Mouse (Mus musculus) hindbrain, embryonic 16.5 days (tissue): ENCODE data around the gene 1110051M20Rik. TPM values are rescaled to one million over a fixed set of nuclear protein-coding genes. Genes with fewer than 3 reads are reported as not detected.

Experiments
- ATAC-seq: fragments of 200-750 bp; cut with Nextera tagmentation; 2 replicates; pipeline ENCODE4 v1.8.0; 2017; ENCODE audit warnings: moderate TSS enrichment, moderate library complexity
- H3K27ac ChIP-seq: fragments of 300-500 bp; sonication (generic); 2 replicates; pipeline ENCODE4 v1.5.1; 2014; ENCODE audit warnings: low read depth, mild to moderate bottlenecking, control low read depth, low read length, moderate library complexity
- H3K27me3 ChIP-seq: fragments of 300-500 bp; sonication (generic); replicated peaks from 2 replicates; pipeline ENCODE4 v1.6.1; 2014; ENCODE audit warnings: low read length; ENCODE audit not compliant: control insufficient read depth, insufficient read depth
- H3K36me3 ChIP-seq: fragments of 300-500 bp; sonication (generic); 2 replicates; pipeline ENCODE4 v1.6.1; 2014; ENCODE audit warnings: mild to moderate bottlenecking, low read length, moderate library complexity, mixed read lengths; ENCODE audit not compliant: control insufficient read depth, insufficient read depth
- H3K4me1 ChIP-seq: fragments of 300-500 bp; sonication (generic); 2 replicates; pipeline ENCODE4 v1.6.1; 2014; ENCODE audit warnings: low read depth, low read length; ENCODE audit not compliant: control insufficient read depth, insufficient read depth
- H3K4me2 ChIP-seq: fragments of 300-500 bp; sonication (generic); 2 replicates; pipeline ENCODE4 v1.6.1; 2014; ENCODE audit warnings: mild to moderate bottlenecking, low read length, control low read depth, moderate library complexity
- H3K4me3 ChIP-seq: fragments of 300-500 bp; sonication (generic); 2 replicates; pipeline ENCODE4 v1.5.1; 2014; ENCODE audit warnings: mild to moderate bottlenecking, low read length, control low read depth, moderate library complexity
- H3K9ac ChIP-seq: fragments of 300-500 bp; sonication (generic); 2 replicates; pipeline ENCODE4 v1.6.1; 2014; ENCODE audit warnings: low read depth, mild to moderate bottlenecking, control low read depth, low read length, moderate library complexity
- H3K9me3 ChIP-seq: fragments of 300-500 bp; sonication (generic); 2 replicates; pipeline ENCODE4 v1.6.1; 2014; ENCODE audit warnings: mild to moderate bottlenecking, low read length, moderate library complexity; ENCODE audit not compliant: control insufficient read depth
- whole genome bisulfite sequencing: fragments of 180-500 bp; shearing (Covaris S2); extraction: QIAGEN DNeasy Blood & Tissue Kit; methylation state at CpG from one replicate; pipeline ENCODE4 v1.1.7; 2014; 5-methylcytosine and 5-hydroxymethylcytosine counted together
- polyA plus RNA-seq: library from polyadenylated mRNA; unstranded; fragments of >200 nt; fragmentation: Nextera tagmentation; extraction: Ambion mirVana; gene quantifications from 2 replicates; pipeline ENCODE4 v1.2.1, GENCODE M21; 2015

1110051M20Rik gene
- polyA plus RNA-seq, 1 experiment from 2014 or later = 163 TPM

DNA sequence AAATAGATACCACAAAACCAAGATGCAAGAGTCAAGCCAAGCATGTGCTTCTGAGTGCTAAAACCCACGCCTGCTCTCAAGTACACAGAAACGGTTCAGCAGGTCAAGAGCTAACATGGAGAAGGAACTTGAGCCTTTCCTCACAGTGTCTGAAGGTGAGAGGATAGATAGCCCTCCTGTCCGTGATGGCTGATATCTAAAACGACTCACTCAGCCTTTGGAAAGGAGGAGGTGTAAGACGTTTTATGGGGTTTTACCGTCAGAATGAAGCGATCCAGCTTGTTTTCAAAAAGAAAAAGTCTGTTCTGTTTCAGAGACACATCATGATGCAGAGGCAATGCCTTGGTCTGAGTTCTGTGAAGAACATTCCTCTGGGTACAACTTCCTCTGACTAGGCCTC is 130.3 kb downstream of the 1110051M20Rik start:
- no peaks in the 10 kb centered on the region for H3K9me3 ChIP-seq
- H3K27ac ChIP-seq = no peak overlapping the region
- no peak overlapping the region for H3K4me3 ChIP-seq
- no peak for ATAC-seq
- 92% methylated on average over 7 of the region's 7 CpGs for WGBS
- H3K36me3 ChIP-seq = no peaks in the 10 kb centered on the region
- H3K4me1 ChIP-seq = peaks cover 4% of the 10 kb centered on the region
- H3K27me3 ChIP-seq = no peaks in the 10 kb centered on the region
- H3K9ac ChIP-seq = no peak overlapping the region
- H3K4me2 ChIP-seq = no peak overlapping the region

DNA sequence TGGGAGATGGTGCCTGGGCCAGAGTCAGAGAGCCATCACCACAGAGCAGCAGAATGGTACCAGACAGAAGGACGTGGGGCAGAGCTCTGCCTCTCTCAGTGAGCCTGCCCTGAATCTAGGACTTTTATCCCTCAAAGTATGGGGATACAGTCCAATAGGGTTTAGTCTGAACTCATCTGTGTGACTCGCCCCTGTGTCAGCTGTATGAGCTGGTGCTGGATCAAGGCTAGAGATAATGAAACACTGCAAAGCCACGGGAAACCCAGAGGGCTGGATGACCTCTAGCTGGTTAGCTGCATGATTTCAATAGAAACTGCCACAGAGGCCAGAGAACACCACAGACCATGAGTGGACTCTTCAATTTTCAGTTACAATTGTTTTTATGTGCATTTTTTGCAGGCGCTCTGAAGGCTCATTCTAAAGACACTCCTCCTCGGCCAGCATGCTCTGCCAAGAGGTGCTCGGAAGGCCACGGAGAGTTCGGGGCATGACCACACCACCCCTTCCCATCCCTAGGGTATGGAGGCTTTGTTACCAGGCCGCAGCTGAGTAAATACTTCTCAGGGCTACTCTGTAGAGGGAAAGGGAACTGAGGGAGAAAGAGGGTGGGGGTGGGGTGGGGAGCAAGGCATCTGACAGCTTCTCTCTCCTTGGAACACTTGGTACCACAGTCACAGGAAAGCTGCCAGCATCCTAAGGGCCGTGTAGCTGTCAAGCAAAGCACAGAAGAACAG is 131.8 kb downstream of the 1110051M20Rik start:
- Histone ChIP-seq H3K4me1 (peaks cover 4% of the 10 kb centered on the region), H3K27ac (peak overlapping the region; percentile 13; the same call in 1 of the 2 replicates), H3K36me3 (no peaks in the 10 kb centered on the region), H3K9me3 (no peaks in the 10 kb centered on the region), H3K27me3 (no peaks in the 10 kb centered on the region), H3K9ac (no peak overlapping the region), H3K4me3 (no peak overlapping the region), H3K4me2 (no peak overlapping the region)
- WGBS = 28% methylated on average over 10 of the region's 10 CpGs
- peak; percentile 76 for ATAC-seq

DNA sequence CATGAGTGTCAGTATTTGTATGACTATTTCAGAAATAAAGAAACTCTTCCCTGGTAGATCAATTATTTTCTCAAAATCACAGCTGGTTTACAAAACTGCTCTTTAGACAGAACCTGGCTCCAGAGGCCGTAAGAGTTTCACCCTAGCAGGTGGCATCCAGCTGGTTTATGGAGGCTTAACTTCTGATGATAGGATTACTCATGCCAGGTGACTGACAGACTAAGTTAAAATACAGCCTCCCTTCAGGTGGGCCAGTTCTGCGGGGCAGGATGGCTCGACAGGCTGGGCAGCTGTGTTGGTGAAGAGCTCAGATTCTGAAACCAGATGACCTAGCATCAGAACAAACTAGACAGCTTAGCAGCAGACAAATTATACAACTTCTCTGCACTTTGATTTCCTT is 135.0 kb downstream of the 1110051M20Rik start:
- Histone ChIP-seq H3K4me3 (no peak overlapping the region), H3K9me3 (no peaks in the 10 kb centered on the region), H3K4me1 (peaks cover 4% of the 10 kb centered on the region), H3K27ac (no peak overlapping the region), H3K9ac (no peak overlapping the region), H3K4me2 (no peak overlapping the region), H3K27me3 (no peaks in the 10 kb centered on the region), H3K36me3 (no peaks in the 10 kb centered on the region)
- WGBS = 76% methylated on average over 3 of the region's 3 CpGs
- ATAC-seq = no peak

DNA sequence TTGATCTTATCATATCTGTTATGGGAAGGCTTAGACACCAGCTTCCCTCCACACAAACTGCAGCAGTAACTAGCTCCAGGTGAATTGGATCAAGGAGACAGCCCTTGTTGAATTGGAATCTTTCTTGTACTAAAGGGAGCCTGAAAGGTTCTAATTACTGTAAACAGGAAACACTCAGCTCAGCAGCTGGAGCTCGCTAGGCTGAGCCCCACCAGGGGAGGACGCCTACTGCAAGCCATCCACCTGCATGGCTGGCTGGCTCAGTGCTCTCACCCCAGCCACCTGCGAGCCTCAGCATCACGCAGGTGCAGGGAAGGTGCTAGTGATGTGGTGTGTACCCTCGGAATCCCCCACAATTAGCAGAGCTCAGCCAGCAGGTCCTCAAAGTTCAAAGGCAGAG is 135.8 kb downstream of the 1110051M20Rik start:
- no peak overlapping the region for H3K4me2 ChIP-seq
- no peak overlapping the region for H3K9ac ChIP-seq
- no peak overlapping the region for H3K27ac ChIP-seq
- H3K27me3 ChIP-seq = no peaks in the 10 kb centered on the region
- no peak overlapping the region for H3K4me3 ChIP-seq
- ATAC-seq = no peak
- 68% methylated on average over 5 of the region's 5 CpGs for WGBS
- H3K9me3 ChIP-seq = no peaks in the 10 kb centered on the region
- peaks cover 4% of the 10 kb centered on the region for H3K4me1 ChIP-seq
- H3K36me3 ChIP-seq = peaks cover 3% of the 10 kb centered on the region; the same call in 1 of the 2 replicates

DNA sequence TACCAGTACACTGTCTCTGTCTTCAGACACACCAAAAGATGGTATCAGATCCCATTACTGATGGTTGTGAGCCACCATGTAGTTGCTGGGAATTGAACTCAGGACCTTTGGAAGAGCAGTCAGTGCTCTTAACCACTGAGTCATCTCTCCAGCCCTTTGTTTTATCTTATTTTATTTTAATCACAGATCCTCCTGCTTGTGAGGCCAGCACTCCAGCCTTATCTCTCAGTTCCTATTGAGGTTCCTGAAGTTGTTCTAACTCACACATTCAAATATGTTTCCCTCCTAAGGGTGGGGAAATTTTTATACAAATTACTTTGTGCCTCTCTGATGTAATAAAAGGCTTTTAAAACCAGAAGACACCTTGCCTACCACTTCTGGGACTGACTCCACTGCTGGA is 137.9 kb downstream of the 1110051M20Rik start:
- H3K9ac ChIP-seq = no peak overlapping the region
- peaks cover 3% of the 10 kb centered on the region; the same call in 1 of the 2 replicates for H3K36me3 ChIP-seq
- no peak overlapping the region for H3K27ac ChIP-seq
- no peaks in the 10 kb centered on the region for H3K9me3 ChIP-seq
- no peak overlapping the region for H3K4me2 ChIP-seq
- H3K4me1 ChIP-seq = no peaks in the 10 kb centered on the region
- no peaks in the 10 kb centered on the region for H3K27me3 ChIP-seq
- no peak for ATAC-seq
- no peak overlapping the region for H3K4me3 ChIP-seq

DNA sequence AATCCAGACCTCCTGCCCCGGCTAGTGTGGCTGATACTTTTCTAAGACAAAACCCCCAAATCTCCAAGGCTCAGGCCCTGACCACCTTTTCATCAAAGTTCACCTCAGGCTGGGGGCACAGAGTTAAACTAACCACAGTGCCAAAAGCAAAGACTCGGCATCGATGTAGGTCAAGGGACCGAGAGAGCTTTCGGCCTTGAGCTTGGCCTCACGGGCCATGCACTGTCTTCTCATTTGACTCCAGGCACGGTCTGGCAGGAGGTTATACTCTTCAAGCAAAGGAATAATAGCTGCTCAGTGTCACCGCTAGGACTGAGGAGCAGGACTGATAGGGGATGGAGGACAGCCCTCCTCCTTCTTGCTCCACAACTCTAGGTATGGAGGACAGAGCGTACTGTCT is 138.6 kb downstream of the 1110051M20Rik start:
- Histone ChIP-seq H3K4me1 (no peaks in the 10 kb centered on the region), H3K27me3 (no peaks in the 10 kb centered on the region), H3K4me3 (no peak overlapping the region), H3K4me2 (no peak overlapping the region), H3K9ac (no peak overlapping the region), H3K27ac (no peak overlapping the region), H3K36me3 (peaks cover 3% of the 10 kb centered on the region; the same call in 1 of the 2 replicates), H3K9me3 (no peaks in the 10 kb centered on the region)
- ATAC-seq = no peak
- 97% methylated on average over 9 of the region's 9 CpGs for WGBS

DNA sequence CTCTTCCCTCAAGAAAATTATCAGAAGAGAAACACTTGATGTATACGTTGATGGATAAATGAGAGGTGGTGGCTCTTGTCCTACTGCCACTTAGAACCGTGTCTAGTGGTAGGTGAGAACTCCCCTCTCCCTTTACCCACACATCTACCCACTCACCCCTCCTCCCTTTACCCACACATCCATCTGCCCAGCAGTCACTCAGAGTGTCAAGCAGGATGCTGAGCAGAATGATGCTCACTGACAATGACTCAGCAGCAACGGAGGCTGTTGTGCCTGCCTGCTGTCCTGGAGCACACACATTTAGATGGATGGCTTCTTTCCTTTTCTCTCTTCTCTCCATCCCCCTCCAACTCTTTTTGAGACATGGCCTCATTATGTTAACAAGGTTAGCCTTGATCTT is 141.7 kb downstream of the 1110051M20Rik start:
- no peak overlapping the region for H3K9ac ChIP-seq
- no peaks in the 10 kb centered on the region for H3K4me1 ChIP-seq
- no peak overlapping the region for H3K4me3 ChIP-seq
- H3K9me3 ChIP-seq = no peaks in the 10 kb centered on the region
- 72% methylated on average over 3 of the region's 3 CpGs for WGBS
- ATAC-seq = no peak
- no peak overlapping the region for H3K27ac ChIP-seq
- H3K27me3 ChIP-seq = no peaks in the 10 kb centered on the region
- H3K4me2 ChIP-seq = no peak overlapping the region
- H3K36me3 ChIP-seq = peaks cover 3% of the 10 kb centered on the region; the same call in 1 of the 2 replicates

DNA sequence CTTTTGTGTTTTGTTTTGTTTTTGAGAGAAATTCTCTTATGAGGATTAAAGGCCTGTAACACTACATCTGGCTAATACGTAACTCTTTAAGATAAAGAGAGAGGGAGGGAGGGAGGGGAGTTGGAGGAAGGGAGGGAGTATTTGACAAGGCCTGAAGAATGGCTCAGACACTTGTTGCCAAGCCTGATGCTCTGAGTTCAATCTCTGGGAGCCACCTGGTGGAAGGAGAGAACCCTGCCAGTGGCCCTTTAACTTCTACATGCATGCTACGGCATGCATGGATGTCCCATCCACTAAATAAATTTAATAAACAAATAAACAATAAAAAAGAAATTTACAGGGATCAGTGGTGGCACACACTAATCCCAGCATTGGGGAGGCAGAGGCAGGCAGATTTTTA is 142.7 kb downstream of the 1110051M20Rik start:
- H3K9ac ChIP-seq = no peak overlapping the region
- no peaks in the 10 kb centered on the region for H3K4me1 ChIP-seq
- ATAC-seq = no peak
- H3K27ac ChIP-seq = no peak overlapping the region
- H3K27me3 ChIP-seq = no peaks in the 10 kb centered on the region
- no peak overlapping the region for H3K4me3 ChIP-seq
- WGBS = 82% methylated on average over 2 of the region's 2 CpGs
- H3K4me2 ChIP-seq = no peak overlapping the region
- no peaks in the 10 kb centered on the region for H3K9me3 ChIP-seq
- H3K36me3 ChIP-seq = peaks cover 3% of the 10 kb centered on the region; the same call in 1 of the 2 replicates

DNA sequence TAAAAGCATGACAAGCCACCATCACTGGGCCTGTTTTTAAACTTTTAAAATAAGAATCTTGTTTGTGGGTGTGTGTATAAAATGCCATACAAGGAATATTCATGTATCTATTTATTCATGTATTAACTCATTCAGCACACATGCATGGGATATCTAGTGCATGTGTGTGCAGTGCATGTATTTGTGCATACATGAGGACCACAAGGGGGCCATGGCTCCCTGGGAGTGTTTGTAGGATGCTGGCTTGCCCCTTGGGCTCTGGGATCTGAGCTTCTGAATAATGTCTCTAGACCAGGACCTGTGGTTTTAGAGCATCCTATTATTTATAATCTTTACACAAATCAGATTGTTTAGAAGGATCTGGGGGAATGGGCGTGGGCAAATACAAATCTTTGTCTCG is 143.7 kb downstream of the 1110051M20Rik start:
- Histone ChIP-seq H3K4me1 (no peaks in the 10 kb centered on the region), H3K4me3 (no peak overlapping the region), H3K27me3 (no peaks in the 10 kb centered on the region), H3K36me3 (peaks cover 3% of the 10 kb centered on the region; the same call in 1 of the 2 replicates), H3K9me3 (no peaks in the 10 kb centered on the region), H3K27ac (no peak overlapping the region), H3K4me2 (no peak overlapping the region), H3K9ac (no peak overlapping the region)
- WGBS = 89% methylated on average over 2 of the region's 2 CpGs
- no peak for ATAC-seq
